Mouse (Mus musculus) cortical plate, adult 2 months (tissue): ENCODE results near the gene Lrrc2.

Experiments
- CTCF ChIP-seq: fragments of 200-500 bp; IDR thresholded peaks from 2 replicates; pipeline ENCODE4 v1.5.1; 2011; ENCODE audit warnings: mild to moderate bottlenecking, control low read depth, low read length; ENCODE audit not compliant: insufficient read depth; ENCODE audit errors: extremely low read depth
- POLR2A ChIP-seq: fragments of 200-500 bp; IDR thresholded peaks from 2 replicates; pipeline ENCODE4 v1.6.1; 2011; ENCODE audit warnings: mild to moderate bottlenecking, low read length, control low read depth; ENCODE audit not compliant: insufficient read depth; ENCODE audit errors: extremely low read depth

DNA sequence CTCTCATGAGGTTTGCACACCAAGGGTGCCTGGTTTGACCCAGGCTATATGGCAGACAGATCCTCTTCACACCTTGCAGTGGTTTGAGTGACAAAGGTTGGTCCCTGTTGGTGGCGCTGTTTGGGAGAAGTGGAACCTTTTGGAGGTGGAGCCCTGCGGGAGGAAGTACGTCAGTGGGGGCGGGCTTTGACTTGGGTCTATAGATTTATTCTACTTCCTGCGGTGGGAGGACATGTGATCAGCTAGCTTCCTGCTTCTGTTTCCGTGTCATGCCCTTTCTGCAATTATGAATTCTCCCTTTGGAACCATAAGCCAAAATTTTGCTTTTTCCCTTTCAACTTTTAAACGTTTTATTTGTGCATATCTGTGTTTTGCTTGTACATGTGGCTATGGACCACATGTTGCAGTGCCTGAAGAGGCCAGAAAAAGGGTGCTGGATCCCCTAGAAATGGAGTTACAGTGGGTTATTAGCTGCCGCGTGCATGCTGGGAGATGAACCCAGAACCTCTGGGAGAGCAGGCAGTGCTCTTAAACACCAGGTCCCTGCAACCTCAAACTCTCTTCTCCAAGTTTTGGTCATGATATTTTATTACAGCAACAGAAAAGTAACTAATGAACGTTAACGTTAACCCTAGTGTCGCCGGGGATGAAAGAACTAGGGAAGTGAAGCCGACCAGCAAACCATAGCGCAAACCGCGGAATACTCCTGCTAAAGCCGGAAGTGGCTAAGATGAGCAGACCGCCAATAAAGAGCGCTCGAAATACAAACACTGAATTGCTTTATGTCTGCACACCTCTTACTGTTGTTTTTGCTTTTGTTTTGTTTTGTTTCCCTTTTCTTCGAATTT is 13.9 kb downstream of the Lrrc2 start:
- no peak for TF ChIP-seq CTCF
- TF ChIP-seq POLR2A, result no peak
